Mouse (Mus musculus) heart, embryonic 11.5 days (tissue): ENCODE data around the gene Hlcs. TPM values are rescaled to one million over a fixed set of nuclear protein-coding genes. Genes with fewer than 3 reads are reported as not detected.
A peak's percentile ranks its signal among the peaks of the same experiment; 100 is the strongest.

Experiments
- ATAC-seq: fragments of 200-750 bp; cut with Nextera tagmentation; replicated peaks from 2 replicates; pipeline ENCODE4 v1.8.0; 2017; ENCODE audit warnings: moderate library complexity; ENCODE audit not compliant: insufficient number of reproducible peaks, low FRiP score, low TSS enrichment
- H3K27ac ChIP-seq: fragments of 300-500 bp; sonication (generic); 2 replicates; pipeline ENCODE4 v1.5.1; 2014; ENCODE audit warnings: mild to moderate bottlenecking, low read depth, low read length
- H3K27me3 ChIP-seq: fragments of 300-500 bp; sonication (generic); 2 replicates; pipeline ENCODE4 v1.6.1; 2014; ENCODE audit warnings: mild to moderate bottlenecking, low read length, mixed read lengths; ENCODE audit not compliant: control insufficient read depth, insufficient read depth
- H3K36me3 ChIP-seq: fragments of 300-500 bp; sonication (generic); 2 replicates; pipeline ENCODE4 v1.6.1; 2014; ENCODE audit warnings: mild to moderate bottlenecking, low read length, moderate library complexity, mixed read lengths; ENCODE audit not compliant: control insufficient read depth, insufficient read depth
- H3K4me1 ChIP-seq: fragments of 300-500 bp; sonication (generic); 2 replicates; pipeline ENCODE4 v1.6.1; 2014; ENCODE audit warnings: low read length; ENCODE audit not compliant: control insufficient read depth, insufficient read depth
- H3K4me2 ChIP-seq: fragments of 300-500 bp; sonication (generic); 2 replicates; pipeline ENCODE4 v1.6.1; 2014; ENCODE audit warnings: mild to moderate bottlenecking, moderate library complexity
- H3K4me3 ChIP-seq: fragments of 300-500 bp; sonication (generic); 2 replicates; pipeline ENCODE4 v1.5.1; 2014; ENCODE audit warnings: low read depth, low read length
- H3K9ac ChIP-seq: fragments of 300-500 bp; sonication (generic); 2 replicates; pipeline ENCODE4 v1.6.1; 2014; ENCODE audit warnings: mild to moderate bottlenecking, low read depth, low read length, moderate library complexity
- H3K9me3 ChIP-seq: fragments of 300-500 bp; sonication (generic); replicated peaks from 2 replicates; pipeline ENCODE4 v1.6.1; 2016; ENCODE audit warnings: low read length; ENCODE audit not compliant: control insufficient read depth
- WGBS: fragments of 180-500 bp; shearing (Covaris S2); extraction: QIAGEN DNeasy Blood & Tissue Kit; methylation state at CpG from one replicate; pipeline ENCODE4 v1.1.7; 2014; ENCODE audit not compliant: insufficient replicate concordance; 5-methylcytosine and 5-hydroxymethylcytosine counted together
- polyA plus RNA-seq: library from polyadenylated mRNA; unstranded; fragments of >200 nt; fragmentation: Nextera tagmentation; extraction: Ambion mirVana; gene quantifications from 2 replicates; pipeline ENCODE4 v1.2.1, GENCODE M21; 2014

Gene Hlcs
- polyA plus RNA-seq, 1 experiment from 2014 or later: 7.7 TPM

DNA sequence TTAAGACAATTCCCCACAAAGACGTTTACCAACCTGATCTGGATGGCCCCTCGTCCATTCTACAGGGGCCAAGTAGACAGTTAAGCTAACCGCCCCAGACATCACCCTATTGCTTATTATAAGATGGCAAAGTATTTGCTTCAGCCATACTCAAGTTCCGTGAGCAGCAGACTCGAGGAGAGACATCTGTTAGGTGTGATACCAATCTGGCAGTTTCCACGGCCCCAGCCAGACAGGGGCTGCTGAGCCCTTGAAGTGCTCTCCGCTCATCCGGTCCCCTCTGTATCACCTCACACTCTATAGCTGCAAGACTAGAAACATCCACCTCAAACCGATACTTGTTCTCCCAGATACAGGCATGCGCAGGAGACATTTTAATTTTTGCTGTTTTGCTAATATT, 179.2 kb downstream of the Hlcs start:
- no peak overlapping the region for H3K4me3 ChIP-seq
- 76% methylated on average over 10 of the region's 10 CpGs for WGBS
- ATAC-seq: no peak
- H3K9ac ChIP-seq: no peak overlapping the region
- H3K36me3 ChIP-seq: no peaks in the 10 kb centered on the region; the same call in 1 of the 2 replicates
- no peaks in the 10 kb centered on the region for H3K9me3 ChIP-seq
- H3K4me1 ChIP-seq: no peaks in the 10 kb centered on the region
- no peak overlapping the region for H3K4me2 ChIP-seq
- H3K27me3 ChIP-seq: no peaks in the 10 kb centered on the region
- no peak overlapping the region for H3K27ac ChIP-seq

DNA sequence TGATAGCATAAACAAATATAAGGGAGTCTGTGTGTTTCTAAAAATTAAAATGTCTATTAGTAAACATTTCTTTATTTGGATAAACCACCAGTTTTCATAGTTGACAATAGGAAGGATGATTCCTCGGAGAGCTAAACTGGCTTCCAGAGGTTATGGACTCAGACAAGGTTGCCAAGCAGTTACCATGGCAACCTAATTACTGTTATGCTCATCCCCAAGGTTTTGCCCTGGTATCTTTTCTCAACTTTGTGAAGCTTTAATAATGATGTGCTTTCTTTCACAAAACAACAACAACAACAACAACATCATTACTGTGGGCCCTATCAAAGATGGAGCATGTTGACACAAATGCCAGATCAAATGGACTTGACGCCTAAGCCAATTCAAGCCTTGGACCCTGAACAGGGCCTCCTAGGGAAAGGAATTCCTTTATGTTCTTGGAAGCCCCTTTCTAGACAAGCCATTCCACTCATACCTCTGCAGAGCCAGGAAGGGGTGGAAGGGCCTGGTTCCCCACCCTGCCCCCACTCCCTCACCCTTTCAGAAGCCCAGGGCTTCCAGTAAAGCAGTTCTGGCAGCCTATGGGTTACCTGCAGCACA, 185.0 kb downstream of the Hlcs start:
- Histone ChIP-seq H3K4me2 (no peak overlapping the region), H3K27ac (no peak overlapping the region), H3K4me3 (no peak overlapping the region), H3K9me3 (no peaks in the 10 kb centered on the region), H3K4me1 (peaks cover 2% of the 10 kb centered on the region; the same call in 1 of the 2 replicates), H3K9ac (no peak overlapping the region), H3K36me3 (no peaks in the 10 kb centered on the region; the same call in 1 of the 2 replicates), H3K27me3 (peaks cover 41% of the 10 kb centered on the region)
- no peak for ATAC-seq
- 56% methylated on average over 2 of the region's 2 CpGs for WGBS

DNA sequence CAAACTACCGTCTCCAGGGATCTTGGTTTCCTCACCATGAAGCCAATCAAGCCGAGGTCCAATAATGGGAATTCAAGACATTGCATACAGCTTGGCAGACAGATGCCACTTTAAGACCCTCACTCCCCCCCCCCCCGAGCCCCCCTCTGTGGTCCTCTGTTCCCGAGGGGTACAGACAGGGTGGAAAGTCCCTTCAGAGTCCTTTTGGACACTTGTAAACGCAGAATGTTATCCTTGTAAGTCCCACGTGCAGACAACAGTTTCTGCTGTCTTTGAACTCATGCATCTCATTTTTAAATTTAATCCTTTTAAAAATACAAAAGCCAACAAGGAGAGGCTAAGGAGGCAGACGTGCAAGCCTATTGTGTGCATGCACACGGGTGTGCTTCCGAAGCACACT, 187.2 kb downstream of the Hlcs start:
- H3K9ac ChIP-seq: no peak overlapping the region
- H3K4me2 ChIP-seq: no peak overlapping the region; the same call in 1 of the 2 replicates
- peaks cover 57% of the 10 kb centered on the region for H3K27me3 ChIP-seq
- no peak for ATAC-seq
- H3K27ac ChIP-seq: no peak overlapping the region
- no peaks in the 10 kb centered on the region for H3K36me3 ChIP-seq
- H3K4me3 ChIP-seq: no peak overlapping the region; the same call in 1 of the 2 replicates
- peaks cover 2% of the 10 kb centered on the region; the same call in 1 of the 2 replicates for H3K4me1 ChIP-seq
- no peaks in the 10 kb centered on the region for H3K9me3 ChIP-seq
- WGBS: 43% methylated on average over 9 of the region's 9 CpGs

DNA sequence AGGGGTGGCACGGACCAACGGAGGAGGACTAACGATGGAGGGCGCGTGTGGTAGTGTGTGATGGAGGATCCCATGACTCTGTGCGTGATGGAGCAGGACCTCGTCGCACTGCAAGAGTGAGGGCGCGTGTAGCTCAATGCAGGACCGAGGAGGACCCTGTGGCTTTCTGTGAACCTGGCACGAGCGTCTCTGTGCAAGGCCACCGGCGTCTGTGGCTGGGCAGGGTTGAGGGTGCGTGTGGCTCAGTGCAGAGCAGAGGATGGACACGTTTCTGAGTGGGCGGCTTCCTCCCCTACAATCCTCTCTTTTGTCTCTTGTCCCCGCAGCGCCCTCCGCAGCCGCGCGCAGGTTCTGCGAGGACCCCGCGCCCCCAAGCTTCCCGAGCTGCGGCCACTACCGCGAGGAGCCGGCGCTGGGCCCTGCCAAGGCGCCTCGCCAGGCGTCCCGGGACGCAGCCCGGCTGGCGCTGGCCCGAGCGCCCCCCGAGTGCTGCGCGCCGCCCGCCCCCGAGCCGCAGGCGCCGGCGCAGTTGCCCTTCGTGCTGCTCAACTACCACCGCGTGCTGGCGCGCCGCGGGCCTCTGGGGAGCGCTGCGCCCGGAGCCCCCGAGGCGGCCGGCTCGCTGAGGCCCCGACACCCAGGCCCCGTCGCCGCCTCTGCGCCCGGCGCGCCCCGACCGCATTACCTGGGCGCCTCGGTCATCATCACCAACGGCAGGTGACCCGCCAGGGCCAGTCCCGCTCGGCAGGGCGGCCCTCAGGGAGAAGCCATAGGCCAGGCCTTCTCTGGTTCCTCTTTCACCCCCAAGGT, 188.0 kb downstream of the Hlcs start:
- no peaks in the 10 kb centered on the region for H3K9me3 ChIP-seq
- H3K27me3 ChIP-seq: peaks cover 61% of the 10 kb centered on the region
- peak overlapping the region; percentile 67; the same call in 1 of the 2 replicates for H3K9ac ChIP-seq
- H3K4me1 ChIP-seq: peaks cover 2% of the 10 kb centered on the region; the same call in 1 of the 2 replicates
- no peaks in the 10 kb centered on the region for H3K36me3 ChIP-seq
- 1% methylated on average over 83 of the region's 83 CpGs for WGBS
- H3K4me2 ChIP-seq: peak overlapping the region; percentile 80
- H3K4me3 ChIP-seq: peak overlapping the region; percentile 55
- H3K27ac ChIP-seq: no peak overlapping the region
- peak; percentile 35; the same call in 1 of the 2 replicates for ATAC-seq

DNA sequence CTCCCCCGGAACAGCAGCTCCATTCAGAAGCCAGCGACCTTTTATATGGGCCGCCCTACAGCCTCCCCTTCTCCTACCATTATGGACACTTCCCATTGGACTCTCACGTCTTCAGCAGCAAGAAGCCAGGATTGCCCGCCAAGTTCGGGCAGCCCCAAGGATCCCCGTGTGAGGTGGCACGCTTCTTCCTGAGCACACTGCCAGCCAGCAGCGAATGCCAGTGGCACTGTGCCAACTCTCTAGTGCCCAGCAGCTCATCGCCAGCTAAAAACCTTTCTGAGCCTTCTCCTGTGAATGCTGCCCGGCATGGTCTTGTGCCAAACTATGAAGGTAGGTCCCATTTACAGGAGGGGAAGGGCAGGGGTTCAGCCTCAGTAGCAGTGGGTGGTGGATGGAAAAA, 190.1 kb downstream of the Hlcs start:
- peaks cover 63% of the 10 kb centered on the region for H3K27me3 ChIP-seq
- no peak overlapping the region for H3K9ac ChIP-seq
- H3K4me3 ChIP-seq: no peak overlapping the region
- no peaks in the 10 kb centered on the region; the same call in 1 of the 2 replicates for H3K4me1 ChIP-seq
- WGBS: 78% methylated on average over 11 of the region's 11 CpGs
- no peaks in the 10 kb centered on the region for H3K36me3 ChIP-seq
- ATAC-seq: no peak
- H3K27ac ChIP-seq: no peak overlapping the region
- H3K4me2 ChIP-seq: no peak overlapping the region
- H3K9me3 ChIP-seq: no peaks in the 10 kb centered on the region

DNA sequence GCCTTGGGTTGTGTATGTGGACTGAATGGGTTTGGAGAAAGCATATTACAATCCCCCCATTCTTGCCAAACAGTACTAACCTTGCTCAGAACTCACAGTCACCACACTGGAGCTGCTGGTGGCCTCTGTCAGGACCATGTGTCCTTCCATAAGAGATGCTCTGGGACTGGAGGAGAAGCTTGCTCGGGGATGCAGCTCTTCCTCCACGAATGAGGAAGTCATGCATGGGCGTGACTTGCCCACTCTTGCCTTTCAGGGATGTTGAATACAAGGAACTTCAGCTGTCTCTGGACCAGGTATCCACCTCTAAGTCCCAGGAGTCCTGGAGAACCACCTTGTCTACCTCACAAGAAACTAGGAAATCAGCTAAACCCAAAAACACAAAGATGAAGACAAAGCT, 191.0 kb downstream of the Hlcs start:
- Histone ChIP-seq H3K4me2 (no peak overlapping the region), H3K27me3 (peaks cover 62% of the 10 kb centered on the region), H3K4me3 (no peak overlapping the region), H3K9ac (no peak overlapping the region), H3K27ac (no peak overlapping the region), H3K9me3 (no peaks in the 10 kb centered on the region), H3K4me1 (no peaks in the 10 kb centered on the region; the same call in 1 of the 2 replicates), H3K36me3 (no peaks in the 10 kb centered on the region)
- 76% methylated on average over 3 of the region's 3 CpGs for WGBS
- ATAC-seq: no peak

DNA sequence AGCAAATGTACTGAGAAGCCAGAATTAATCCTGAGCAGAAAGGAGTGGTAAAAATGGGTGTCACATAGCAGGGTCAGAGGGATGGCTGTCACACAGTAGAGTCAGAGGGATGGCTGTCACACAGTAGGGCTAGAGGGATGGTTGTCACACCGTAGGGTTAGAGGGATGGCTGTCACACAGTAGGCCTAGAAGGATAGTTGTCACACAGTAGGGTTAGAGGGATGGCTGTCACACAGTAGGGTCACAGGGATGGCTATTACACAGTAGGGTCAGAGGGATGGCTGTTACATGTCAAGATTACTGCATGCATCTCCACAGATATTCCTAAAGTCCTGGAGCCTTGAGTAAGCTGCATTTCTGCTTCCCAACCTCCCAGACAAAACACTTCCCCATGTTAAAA, 195.0 kb downstream of the Hlcs start:
- Histone ChIP-seq H3K27ac (no peak overlapping the region), H3K27me3 (peaks cover 28% of the 10 kb centered on the region), H3K9me3 (no peaks in the 10 kb centered on the region), H3K4me1 (no peaks in the 10 kb centered on the region), H3K36me3 (no peaks in the 10 kb centered on the region), H3K4me3 (no peak overlapping the region), H3K9ac (no peak overlapping the region), H3K4me2 (no peak overlapping the region)
- no peak for ATAC-seq
- WGBS: 88% methylated on average over 1 of the region's 1 CpGs

DNA sequence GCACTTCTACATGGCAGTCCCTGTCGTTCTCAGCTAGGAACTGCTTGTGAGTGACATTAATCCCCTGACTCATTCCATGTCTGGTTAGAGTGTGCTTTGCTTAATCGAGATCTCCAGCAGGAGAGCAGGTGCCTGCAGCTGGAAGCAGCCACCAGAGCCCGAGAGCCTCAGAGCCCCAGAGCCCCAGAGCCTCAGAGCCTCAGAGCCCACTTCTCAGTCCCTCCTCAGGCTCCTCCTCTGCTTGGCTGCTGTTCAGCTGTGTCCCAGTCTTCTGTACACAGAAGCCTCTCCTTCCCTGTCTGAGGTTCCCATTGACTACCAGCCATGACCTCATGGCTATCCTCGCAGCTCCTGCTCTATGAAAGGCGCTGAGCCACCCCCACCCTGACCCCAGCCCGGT, 196.0 kb downstream of the Hlcs start:
- no peaks in the 10 kb centered on the region for H3K9me3 ChIP-seq
- peaks cover 19% of the 10 kb centered on the region for H3K27me3 ChIP-seq
- H3K36me3 ChIP-seq: no peaks in the 10 kb centered on the region
- no peak for ATAC-seq
- H3K4me3 ChIP-seq: no peak overlapping the region
- no peaks in the 10 kb centered on the region for H3K4me1 ChIP-seq
- H3K27ac ChIP-seq: no peak overlapping the region
- WGBS: 50% methylated on average over 6 of the region's 6 CpGs
- no peak overlapping the region for H3K9ac ChIP-seq
- H3K4me2 ChIP-seq: no peak overlapping the region
